Mouse (Mus musculus): ENCODE results near the gene Trp53tg5. TPM values are rescaled to one million over a fixed set of nuclear protein-coding genes. Genes with fewer than 3 reads are reported as not detected.

Trp53tg5 gene
- total RNA-seq, 2 experiments from 2014 or later = not detected

DNA sequence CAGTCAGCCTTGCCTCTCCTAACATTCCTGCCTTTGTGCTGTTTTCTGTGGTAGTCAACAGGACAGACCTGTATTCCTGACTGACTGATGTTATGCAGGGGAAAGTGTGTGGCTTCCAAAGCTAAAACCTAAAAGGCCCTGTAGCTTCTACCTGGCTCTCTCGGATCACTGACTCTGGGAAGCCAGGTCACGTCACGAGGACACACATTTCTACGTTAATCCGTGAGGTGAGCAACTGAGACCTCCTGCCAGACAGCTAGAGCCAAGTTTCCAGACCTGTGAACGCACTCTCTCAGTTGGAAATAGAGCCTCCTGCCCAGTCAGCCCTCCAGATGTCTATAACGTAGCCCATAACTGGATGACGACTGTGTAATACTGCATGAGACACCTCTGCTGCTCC, 51.5 kb downstream of the Trp53tg5 start:
- intact Hi-C loops (cut with DNase I) = no loop called here
- no peak for DNase-seq (ENCODE audit: extremely low spot score in 1 of 2, low spot score in 2 of 2)

DNA sequence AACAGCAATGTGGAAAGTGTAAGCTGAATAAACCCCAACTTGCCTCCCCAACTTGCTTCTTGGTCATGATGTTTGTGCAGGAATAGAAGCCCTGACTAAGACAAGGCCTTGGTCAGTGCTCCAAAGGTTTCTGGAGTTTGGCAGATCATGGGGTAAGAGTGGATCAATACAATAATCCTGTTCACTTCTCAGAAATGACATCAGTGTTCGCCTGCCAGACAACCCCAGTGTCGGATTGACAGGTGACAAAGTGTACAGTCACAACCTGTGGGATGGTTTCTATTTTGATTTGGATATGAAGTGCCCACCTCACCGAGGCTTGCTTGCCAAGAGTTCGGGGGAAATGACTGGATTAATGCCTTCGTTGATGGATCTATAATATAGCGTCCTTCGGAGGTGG, 52.2 kb downstream of the Trp53tg5 start:
- no peak for DNase-seq (ENCODE audit: extremely low spot score in 1 of 2, low spot score in 2 of 2)
- intact Hi-C loops (cut with DNase I) = no loop called here

Other genes starting within 250 kb of the Trp53tg5 start
- gene Svs2, start 235.3 kb downstream of the Trp53tg5 start, total RNA-seq (2021) = not detected
- not detected for gene Svs3b, start 217.1 kb downstream of the Trp53tg5 start, total RNA-seq (2021)
- gene Svs4, start 195.3 kb downstream of the Trp53tg5 start, total RNA-seq (2021) = not detected
- gene Svs3a, start 184.5 kb downstream of the Trp53tg5 start, total RNA-seq (2021) = not detected
- not detected for gene Svs6, start 157.0 kb downstream of the Trp53tg5 start, total RNA-seq (2021)
- not detected for gene Svs5, start 141.0 kb downstream of the Trp53tg5 start, total RNA-seq (2021)
- gene Slpi, start 84.6 kb downstream of the Trp53tg5 start, total RNA-seq (2021) = under 1 TPM; 0.62 to 0.93 TPM
- gene Rbpjl, start 70.6 kb downstream of the Trp53tg5 start, total RNA-seq (2021) = under 1 TPM; 0.41 to 0.79 TPM
- 10 to 100 TPM; 13.0 to 14.9 TPM for gene Matn4, start 68.6 kb downstream of the Trp53tg5 start, total RNA-seq (2021)
- 10 to 100 TPM; 35.9 to 56.8 TPM for gene Sdc4, start 29.8 kb downstream of the Trp53tg5 start, total RNA-seq (2021)
- gene Sys1, start 16.8 kb downstream of the Trp53tg5 start, total RNA-seq (2021) = 10 to 100 TPM; 40.9 to 41.8 TPM
- 1 to 10 TPM; 2.2 to 6.0 TPM for gene Gm20458, start 12.8 kb downstream of the Trp53tg5 start, total RNA-seq (2021)
- gene Dbndd2, start 12.4 kb upstream of the Trp53tg5 start, total RNA-seq (2021) = 10 to 100 TPM; 75.5 to 77.3 TPM
- 100 to 1,000 TPM; 119 to 124 TPM for gene Pigt, start 23.8 kb upstream of the Trp53tg5 start, total RNA-seq (2021)
- under 1 TPM in 1 of 2 experiments, not detected in 1; 0.84 TPM for gene Wfdc2, start 88.7 kb upstream of the Trp53tg5 start, total RNA-seq (2021)
- gene Spint3, start 99.7 kb upstream of the Trp53tg5 start, total RNA-seq (2021) = not detected
- gene Wfdc6a, start 111.7 kb upstream of the Trp53tg5 start, total RNA-seq (2021) = 1 to 10 TPM in 1 of 2 experiments, under 1 TPM in 1; 0.47 to 1.7 TPM
- gene Eppin, start 119.9 kb upstream of the Trp53tg5 start, total RNA-seq (2021) = not detected
- not detected for gene Wfdc6b, start 139.8 kb upstream of the Trp53tg5 start, total RNA-seq (2021)
- gene Wfdc8, start 139.9 kb upstream of the Trp53tg5 start, total RNA-seq (2021) = not detected
- gene Wfdc16, start 165.1 kb upstream of the Trp53tg5 start, total RNA-seq (2021) = not detected
- gene Wfdc10, start 182.3 kb upstream of the Trp53tg5 start, total RNA-seq (2021) = not detected
- gene Wfdc9, start 182.9 kb upstream of the Trp53tg5 start, total RNA-seq (2021) = not detected
- gene Wfdc11, start 200.4 kb upstream of the Trp53tg5 start, total RNA-seq (2021) = not detected
- gene Wfdc13, start 211.4 kb upstream of the Trp53tg5 start, total RNA-seq (2021) = not detected
- not detected for gene Spint4, start 224.8 kb upstream of the Trp53tg5 start, total RNA-seq (2021)
- gene Spint5, start 241.6 kb upstream of the Trp53tg5 start, total RNA-seq (2021) = not detected